Mouse (Mus musculus) testis, adult 2 months (tissue): ENCODE results near the gene Commd1. TPM values are rescaled to one million over a fixed set of nuclear protein-coding genes. Genes with fewer than 3 reads are reported as not detected.

Experiments used
- H3K27ac ChIP-seq: fragments of 200-500 bp; 2 replicates; pipeline ENCODE4 v1.5.1; 2012; ENCODE audit warnings: low read depth, low read length; ENCODE audit not compliant: control insufficient read depth, insufficient read depth
- H3K27me3 ChIP-seq: fragments of 200-500 bp; 2 replicates; pipeline ENCODE4 v1.6.1; 2012; ENCODE audit warnings: mild to moderate bottlenecking, low read length, moderate library complexity; ENCODE audit not compliant: control insufficient read depth, insufficient read depth
- H3K36me3 ChIP-seq: fragments of 200-500 bp; 2 replicates; pipeline ENCODE4 v1.6.1; 2012; ENCODE audit warnings: mild to moderate bottlenecking, low read length; ENCODE audit not compliant: control insufficient read depth, insufficient read depth
- H3K4me1 ChIP-seq: fragments of 200-500 bp; 2 replicates; pipeline ENCODE4 v1.6.1; 2012; ENCODE audit warnings: low read length; ENCODE audit not compliant: control insufficient read depth, insufficient read depth
- H3K4me3 ChIP-seq: fragments of 200-500 bp; 2 replicates; pipeline ENCODE4 v1.5.1; 2012; ENCODE audit warnings: low read depth, mild to moderate bottlenecking, low read length, moderate library complexity, mixed read lengths; ENCODE audit not compliant: control insufficient read depth
- CTCF ChIP-seq: fragments of 200-500 bp; IDR thresholded peaks from 2 replicates; pipeline ENCODE4 v1.5.1; 2012; ENCODE audit warnings: low read depth, mild to moderate bottlenecking, inconsistent platforms, low read length, moderate library complexity; ENCODE audit not compliant: control insufficient read depth, insufficient read depth, insufficient replicate concordance
- POLR2A ChIP-seq: fragments of 200-500 bp; IDR thresholded peaks from 2 replicates; pipeline ENCODE4 v1.6.1; 2012; ENCODE audit warnings: low read depth, mild to moderate bottlenecking, inconsistent platforms, low read length, moderate library complexity; ENCODE audit not compliant: control insufficient read depth
- polyA plus RNA-seq: library from polyadenylated mRNA; depleted of rRNA; stranded (reverse); fragments of >200 nt; gene quantifications from 2 replicates; pipeline ENCODE4 v1.2.3, GENCODE M21; 2012

Commd1 gene
- polyA plus RNA-seq, 1 experiment: 82.8 TPM

DNA sequence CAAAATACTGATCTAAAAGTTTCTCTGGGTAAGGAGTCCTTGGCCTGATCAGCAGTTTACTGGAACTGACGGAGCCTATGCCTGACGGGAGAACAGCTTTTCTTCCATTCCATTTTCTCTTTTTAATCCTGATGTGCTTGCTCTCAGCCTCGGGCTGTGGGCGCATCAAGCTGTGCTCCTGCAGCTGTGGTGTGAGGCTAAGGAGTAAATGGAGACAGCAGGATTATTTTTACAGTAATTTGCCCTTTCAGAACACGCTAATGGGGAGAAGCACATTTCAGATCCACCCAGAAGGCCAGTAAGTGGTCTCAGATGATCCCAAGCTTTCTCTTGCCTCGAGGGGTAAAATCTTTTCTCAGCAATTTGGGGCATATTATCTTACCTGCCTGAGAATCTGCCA, 107.4 kb downstream of the Commd1 start:
- Histone ChIP-seq H3K27ac (0 out of 2 replicates have a peak overlapping the region, but pooled peaks have one; percentile 27), H3K4me1 (peaks cover 4% of the 10 kb centered on the region), H3K36me3 (no peaks in the 10 kb centered on the region), H3K27me3 (no peaks in the 10 kb centered on the region), H3K4me3 (no peak overlapping the region)
- TF ChIP-seq CTCF (no peak), POLR2A (no peak)

GRCm38 (mm10) chr11:22873383-22873782, 108.8 kb downstream of the Commd1 start:
- no peaks in the 10 kb centered on the region for H3K27me3 ChIP-seq
- no peaks in the 10 kb centered on the region for H3K36me3 ChIP-seq
- no peak for TF ChIP-seq CTCF
- no peak for TF ChIP-seq POLR2A
- peaks cover 4% of the 10 kb centered on the region for H3K4me1 ChIP-seq
- H3K27ac ChIP-seq: peak overlapping the region; percentile 73
- no peak overlapping the region for H3K4me3 ChIP-seq

DNA sequence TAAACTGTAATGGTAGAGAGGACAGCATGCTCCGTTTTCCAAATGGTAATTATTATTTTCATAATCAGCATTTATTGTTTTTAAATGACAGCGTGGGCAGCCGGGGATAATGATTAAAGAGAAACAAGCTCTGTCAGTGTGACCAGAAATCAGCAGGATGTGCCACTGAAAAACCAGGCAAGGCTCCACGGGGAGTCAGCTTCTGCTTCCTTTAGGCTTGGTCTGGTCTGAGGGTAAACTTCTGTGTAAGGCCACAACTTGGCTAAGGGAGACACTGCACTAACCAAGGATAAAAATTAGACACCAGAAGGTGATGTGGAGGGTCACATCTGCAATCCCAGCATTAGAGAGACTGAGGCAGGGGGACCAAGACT, 109.9 kb downstream of the Commd1 start:
- Histone ChIP-seq H3K27ac (peak overlapping the region; percentile 45), H3K4me3 (no peak overlapping the region), H3K36me3 (no peaks in the 10 kb centered on the region), H3K27me3 (no peaks in the 10 kb centered on the region), H3K4me1 (peaks cover 4% of the 10 kb centered on the region)
- no peak for TF ChIP-seq POLR2A
- no peak for TF ChIP-seq CTCF

GRCm38 (mm10) chr11:22871628-22872306, 110.4 kb downstream of the Commd1 start:
- Histone ChIP-seq H3K4me1 (peaks cover 4% of the 10 kb centered on the region), H3K27me3 (no peaks in the 10 kb centered on the region), H3K36me3 (no peaks in the 10 kb centered on the region), H3K27ac (peak overlapping the region; percentile 42; the same call in 1 of the 2 replicates), H3K4me3 (no peak overlapping the region)
- no peak for TF ChIP-seq POLR2A
- no peak for TF ChIP-seq CTCF

DNA sequence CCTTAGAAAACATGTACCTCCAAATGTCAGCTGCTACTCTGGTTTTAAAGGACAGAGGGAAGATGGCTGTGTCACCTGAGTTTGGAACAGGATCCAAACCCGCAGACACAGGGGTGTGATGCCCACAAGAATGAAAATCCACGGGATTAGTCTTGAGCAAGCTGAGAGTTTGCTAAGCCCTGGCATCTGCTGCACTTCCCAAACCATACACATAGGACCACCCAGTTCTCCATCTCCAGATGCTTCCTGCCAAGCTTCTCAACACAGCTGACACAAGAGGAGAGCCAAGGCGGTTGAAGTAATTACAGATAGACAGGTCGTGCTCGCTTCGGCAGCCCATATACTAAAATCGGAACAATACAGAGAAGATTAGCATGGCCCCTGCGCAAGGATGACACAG, 113.6 kb downstream of the Commd1 start:
- Histone ChIP-seq H3K36me3 (no peaks in the 10 kb centered on the region), H3K4me1 (peaks cover 3% of the 10 kb centered on the region), H3K27me3 (no peaks in the 10 kb centered on the region), H3K4me3 (no peak overlapping the region), H3K27ac (no peak overlapping the region)
- TF ChIP-seq POLR2A (no peak), CTCF (no peak)

DNA sequence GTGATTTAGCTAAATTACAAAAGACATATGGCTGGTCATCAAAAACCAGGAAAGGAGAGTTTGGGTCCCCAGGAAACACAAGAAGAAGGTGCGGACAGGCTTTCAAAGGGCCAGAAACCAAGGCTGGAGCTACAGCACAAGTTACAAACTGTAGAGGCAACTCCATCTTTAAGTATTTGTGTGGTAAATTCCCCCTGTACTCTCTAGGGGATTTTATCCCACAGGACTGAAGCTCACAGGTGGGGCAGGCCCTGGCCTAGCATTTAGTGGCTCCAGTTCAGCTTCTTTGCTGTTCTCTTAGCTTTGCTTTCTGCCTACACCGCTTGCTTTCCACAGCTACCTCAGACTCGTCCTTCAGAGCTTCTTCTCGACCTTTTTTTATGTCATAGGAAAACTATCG, 114.5 kb downstream of the Commd1 start:
- H3K4me1 ChIP-seq: no peaks in the 10 kb centered on the region; the same call in 1 of the 2 replicates
- H3K27me3 ChIP-seq: no peaks in the 10 kb centered on the region
- TF ChIP-seq POLR2A (no peak), CTCF (no peak)
- H3K27ac ChIP-seq: no peak overlapping the region
- H3K4me3 ChIP-seq: no peak overlapping the region
- H3K36me3 ChIP-seq: no peaks in the 10 kb centered on the region

GRCm38 (mm10) chr11:22865635-22866246, 116.4 kb downstream of the Commd1 start:
- H3K36me3 ChIP-seq: no peaks in the 10 kb centered on the region
- TF ChIP-seq POLR2A (no peak), CTCF (no peak)
- no peak overlapping the region for H3K4me3 ChIP-seq
- H3K27ac ChIP-seq: peak overlapping the region; percentile 16; the same call in 1 of the 2 replicates
- no peaks in the 10 kb centered on the region for H3K27me3 ChIP-seq
- peaks cover 1% of the 10 kb centered on the region for H3K4me1 ChIP-seq
